Mouse (Mus musculus): ENCODE measurements around the gene Dnah2. TPM values are rescaled to one million over a fixed set of nuclear protein-coding genes. Genes with fewer than 3 reads are reported as not detected.

Dnah2 gene
- total and polyA plus RNA-seq, 3 experiments: 0.04 to 0.07 TPM; not detected in 1

GRCm38 (mm10) chr11:69411538-69412203 is 137.2 kb downstream of the Dnah2 start (continued):
- TF ChIP-seq NRF1 (IDR thresholded peaks at IDR 0.05; ENCODE audit: insufficient read depth, low read depth, low read length, poor library complexity, severe bottlenecking) (0 out of 2 replicates have a peak, but pooled peaks have one; percentile 16), GABPA (IDR thresholded peaks at IDR 0.05; ENCODE audit: low read depth, low read length) (no peak), HCFC1 (IDR thresholded peaks at IDR 0.05; ENCODE audit: low read depth, low read length) (no peak; the same call in 1 of the 2 replicates), UBTF (IDR thresholded peaks at IDR 0.05; ENCODE audit: borderline replicate concordance, insufficient read depth, low read depth, low read length) (peak; percentile 74; the same call in 1 of the 2 replicates), CHD2 (IDR thresholded peaks at IDR 0.05; ENCODE audit: low read length) (peak; percentile 26; the same call in 1 of the 2 replicates), ELF1 (IDR thresholded peaks at IDR 0.05; ENCODE audit: low read depth, low read length) (no peak), NELFE (IDR thresholded peaks at IDR 0.05; ENCODE audit: low read depth, low read length) (no peak; the same call in 1 of the 2 replicates), KAT2A (conservative IDR thresholded peaks at IDR 0.05; ENCODE audit: low read depth, low read length) (no peak; the same call in 1 of the 2 replicates), RCOR1 (IDR thresholded peaks at IDR 0.05; ENCODE audit: low read depth, low read length) (0 out of 2 replicates have a peak, but pooled peaks have one; percentile 38), TAL1 (IDR thresholded peaks at IDR 0.05; ENCODE audit: low read length) (peak; percentile 26; the same call in 1 of the 2 replicates), TBP (IDR thresholded peaks at IDR 0.05; ENCODE audit: low read depth, low read length) (peak; percentile 83), ZNF384 (IDR thresholded peaks at IDR 0.05; ENCODE audit: low read depth, low read length) (no peak), EP300 (IDR thresholded peaks at IDR 0.05; ENCODE audit: low read depth in 1 of 2, low read length in 2 of 2) (peak in 1 of 2 experiments; percentile 44; a peak in 3 of 4 replicates), MXI1 (IDR thresholded peaks at IDR 0.05; ENCODE audit: low read depth, low read length) (peak; percentile 93), MAFK (IDR thresholded peaks at IDR 0.05; ENCODE audit: borderline replicate concordance, low read depth, low read length) (no peak), MEF2A (IDR thresholded peaks at IDR 0.05; ENCODE audit: extremely low read depth, insufficient replicate concordance, low read depth, low read length, poor library complexity, severe bottlenecking) (no peak), TCF12 (IDR thresholded peaks at IDR 0.05; ENCODE audit: low read depth, low read length) (no peak; the same call in 1 of the 2 replicates), ETS1 (IDR thresholded peaks at IDR 0.05; ENCODE audit: low read depth, low read length) (peak; percentile 59), MAZ (IDR thresholded peaks at IDR 0.05; ENCODE audit: low read depth, low read length) (no peak), ZC3H11A (IDR thresholded peaks at IDR 0.05; ENCODE audit: low read depth, low read length) (no peak)

GRCm38 (mm10) chr11:69411073-69411535 is 137.8 kb downstream of the Dnah2 start:
- H3K79me2 ChIP-seq (ENCODE audit: control insufficient read depth, insufficient read depth, low read length, poor library complexity): peaks cover 68% of the 10 kb centered on the region
- peak overlapping the region; percentile 87 for H3K9ac ChIP-seq (ENCODE audit: control insufficient read depth, low read depth, low read length, poor library complexity, severe bottlenecking)
- peaks cover 17 to 38% of the 10 kb centered on the region in 2 experiments for H3K4me1 ChIP-seq (ENCODE audit: control insufficient read depth in 1 of 2, insufficient read depth in 2 of 2, low read length in 2 of 2)
- peaks cover 0 to 29% of the 10 kb centered on the region in 2 experiments; a peak in 3 of 4 replicates for H3K36me3 ChIP-seq (ENCODE audit: control insufficient read depth in 1 of 2, insufficient read depth in 2 of 2, low read length in 2 of 2)
- H3K9me3 ChIP-seq (replicated peaks; ENCODE audit: insufficient read depth, low read length): no peaks in the 10 kb centered on the region
- H3K27ac ChIP-seq (ENCODE audit: control insufficient read depth, low read depth, low read length): peak overlapping the region; percentile 91
- no peak for TF ChIP-seq E2F4 (IDR thresholded peaks at IDR 0.05; ENCODE audit: borderline replicate concordance, low read depth, low read length)
- TF ChIP-seq TBP (IDR thresholded peaks at IDR 0.05; ENCODE audit: low read depth, low read length): peak; percentile 91
- TF ChIP-seq SIN3A (IDR thresholded peaks at IDR 0.05; ENCODE audit: low read length): peak; percentile 92
- TF ChIP-seq HCFC1 (IDR thresholded peaks at IDR 0.05; ENCODE audit: low read depth, low read length): peak; percentile 80
- peak; percentile 60; the same call in 1 of the 2 replicates for TF ChIP-seq ETS1 (IDR thresholded peaks at IDR 0.05; ENCODE audit: low read depth, low read length)
- TF ChIP-seq MAZ (IDR thresholded peaks at IDR 0.05; ENCODE audit: low read depth, low read length): peak; percentile 95
- no peak for TF ChIP-seq MAFK (IDR thresholded peaks at IDR 0.05; ENCODE audit: borderline replicate concordance, low read depth, low read length)
- peak; percentile 48 for TF ChIP-seq ELF1 (IDR thresholded peaks at IDR 0.05; ENCODE audit: low read depth, low read length)
- peak; percentile 70 for TF ChIP-seq NELFE (IDR thresholded peaks at IDR 0.05; ENCODE audit: low read depth, low read length)
- no peak for TF ChIP-seq RCOR1 (IDR thresholded peaks at IDR 0.05; ENCODE audit: low read depth, low read length)
- TF ChIP-seq BHLHE40 (IDR thresholded peaks at IDR 0.05; ENCODE audit: borderline replicate concordance, low read depth, low read length): no peak
- TF ChIP-seq ZMIZ1 (IDR thresholded peaks at IDR 0.05; ENCODE audit: low read depth, low read length): peak; percentile 53; the same call in 1 of the 2 replicates
- no peak for TF ChIP-seq TCF12 (IDR thresholded peaks at IDR 0.05; ENCODE audit: low read depth, low read length)
- peak; percentile 63 to 79; a peak in 3 of 4 replicates for TF ChIP-seq POLR2A (IDR thresholded peaks at IDR 0.05; ENCODE audit: control insufficient read depth in 1 of 2, insufficient read depth in 1 of 2, low read depth in 1 of 2, low read length in 2 of 2, poor library complexity in 1 of 2)
- TF ChIP-seq MXI1 (IDR thresholded peaks at IDR 0.05; ENCODE audit: low read depth, low read length): peak; percentile 23
- TF ChIP-seq NRF1 (IDR thresholded peaks at IDR 0.05; ENCODE audit: insufficient read depth, low read depth, low read length, poor library complexity, severe bottlenecking): no peak
- no peak for TF ChIP-seq CTCF (IDR thresholded peaks at IDR 0.05 in 2 of 3, conservative IDR thresholded peaks at IDR 0.05 in 1 of 3; ENCODE audit: control insufficient read depth in 1 of 3, insufficient read depth in 1 of 3, low read depth in 2 of 3, low read length in 3 of 3, poor library complexity in 1 of 3, severe bottlenecking in 1 of 3)
- no peak for TF ChIP-seq MEF2A (IDR thresholded peaks at IDR 0.05; ENCODE audit: extremely low read depth, insufficient replicate concordance, low read depth, low read length, poor library complexity, severe bottlenecking)
- H3K4me3 ChIP-seq (ENCODE audit: control insufficient read depth in 1 of 2, insufficient read depth in 1 of 2, low read depth in 2 of 2, low read length in 2 of 2): peak overlapping the region; percentile 62 to 79
- no peaks in the 10 kb centered on the region for H3K27me3 ChIP-seq (ENCODE audit: control insufficient read depth in 1 of 2, insufficient read depth in 2 of 2, low read length in 2 of 2)
- peak; percentile 99 for DNase-seq (ENCODE audit: low read depth, low spot score)

All from MEL (cell line).